12 mouse cellular contexts compared by ENCODE assay signal in the genomic region with DNA sequence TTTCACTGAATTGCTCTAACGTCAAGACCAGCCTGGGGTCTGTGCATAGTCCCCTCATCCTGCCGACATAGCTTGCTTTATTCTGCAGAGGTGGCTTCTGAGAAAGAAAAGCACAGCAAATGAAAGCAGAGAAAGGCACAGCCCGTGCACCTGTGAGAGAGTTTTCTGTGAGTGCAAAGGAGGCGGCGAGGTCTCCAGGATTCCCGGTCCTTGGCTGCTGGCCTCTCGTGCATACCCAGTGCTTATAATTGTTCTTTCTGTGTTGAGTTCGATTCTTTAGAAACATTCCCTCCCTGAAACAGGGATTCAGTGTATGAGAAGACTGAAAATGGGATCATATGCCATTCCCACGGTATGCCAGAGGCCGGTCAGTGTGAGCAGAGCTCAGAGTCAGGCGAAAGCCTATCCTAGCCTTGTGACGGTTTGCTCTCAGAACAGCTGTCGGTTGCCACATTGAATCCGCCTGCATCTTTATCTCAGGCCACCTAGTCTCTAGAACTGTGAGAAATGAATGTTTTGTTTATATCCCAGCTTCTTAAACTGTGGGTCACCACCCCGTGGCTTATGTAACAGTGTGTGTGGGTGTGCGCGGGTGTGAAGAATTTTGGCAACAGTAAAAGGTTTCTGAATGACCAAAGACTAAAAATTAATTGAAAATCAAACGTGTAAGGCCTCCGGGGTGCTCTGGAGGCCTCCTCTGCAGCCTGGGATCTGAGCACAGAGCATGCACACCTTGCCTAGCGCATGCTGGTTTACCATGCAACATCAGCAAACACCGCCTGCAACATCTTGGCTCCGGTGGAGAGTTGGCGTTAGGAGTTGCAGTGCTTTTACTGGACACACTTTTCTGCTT. TPM values are rescaled to one million over a fixed set of nuclear protein-coding genes. Genes with fewer than 3 reads are reported as not detected.
DNase-seq lines count a peak whose midpoint lies in the region; ATAC-seq and TF ChIP-seq lines count a peak whose summit lies in the region.
"Had no signal": no experiment of that assay in that cellular context is flagged by ENCODE, and none has a peak within 500 bp of the region (broad histone marks: within the 10 kb centered on the region; RNA-seq: fewer than 3 reads in every experiment).

No protein-coding gene starts in this region.

- no peak for TF ChIP-seq EP300 in lung, postnatal 0 days (IDR thresholded peaks at IDR 0.05)

- H3K4me3 ChIP-seq in lung, postnatal 0 days (ENCODE audit: low read depth, low read length): no peak overlapping the region
- H3K4me3 ChIP-seq: limb, embryonic 15.5 days had no signal

- no peak overlapping the region for H3K9ac ChIP-seq in lung, postnatal 0 days (replicated peaks; ENCODE audit: low read depth)
- H3K9ac ChIP-seq: limb, embryonic 15.5 days had no signal

- TF ChIP-seq CTCF in lung, postnatal 0 days (IDR thresholded peaks at IDR 0.05): no peak

- H3K4me2 ChIP-seq in lung, postnatal 0 days (replicated peaks; ENCODE audit: low read depth, low read length): no peak overlapping the region
- H3K4me2 ChIP-seq: limb, embryonic 15.5 days had no signal

- H3K27me3 ChIP-seq in lung, postnatal 0 days (replicated peaks; ENCODE audit: insufficient read depth, low read length): no peaks in the 10 kb centered on the region
- H3K27me3 ChIP-seq: limb, embryonic 15.5 days had no signal

- no peaks in the 10 kb centered on the region for H3K36me3 ChIP-seq in lung, postnatal 0 days (ENCODE audit: insufficient read depth, low read length)
- H3K36me3 ChIP-seq: limb, embryonic 15.5 days had no signal

- 58% methylated on average over 23 of the region's 23 CpGs for WGBS in lung, postnatal 0 days

- ATAC-seq in lung, postnatal 0 days: peak; percentile 44
- ATAC-seq: activated CD4-positive, CD25-positive, alpha-beta regulatory T cell, adult 4 months; forebrain, embryonic 16.5 days had no signal

- peaks cover 6% of the 10 kb centered on the region; the same call in 1 of the 2 replicates for H3K4me1 ChIP-seq in lung, postnatal 0 days (ENCODE audit: insufficient read depth, low read depth, low read length)

- peak; percentile 38 for DNase-seq in kidney, adult 18-20 months
- DNase-seq in kidney, postnatal 14 days: no peak
- DNase-seq in adipocyte (ENCODE audit: low spot score): peak; percentile 48
- DNase-seq in kidney, adult 8-10 months: peak; percentile 42 to 51
- DNase-seq in lung, postnatal 0 days (ENCODE audit: low spot score): no peak
- DNase-seq in left cerebral cortex, postnatal 14 days (ENCODE audit: low spot score in 2 of 2): no peak
- no peak for DNase-seq in urinary bladder, postnatal 25 days (ENCODE audit: low spot score)
- no peak for DNase-seq in thymus, adult 18-20 months
- DNase-seq: thymus, postnatal 25 days had no signal

- H3K9me3 ChIP-seq in lung, postnatal 0 days (ENCODE audit: low read length): no peaks in the 10 kb centered on the region
- H3K9me3 ChIP-seq: limb, embryonic 15.5 days had no signal

- no peak overlapping the region for H3K27ac ChIP-seq in lung, postnatal 0 days (ENCODE audit: low read length)
- H3K27ac ChIP-seq: limb, embryonic 15.5 days had no signal

- intact Hi-C loops in left cerebral cortex, postnatal 14 days (cut with DNase I): no loop called here

RNA-seq across cellular contexts. Expression of gene Bmp2k, which starts 6.9 kb away (rescaled TPM):
- 16.5 and 17.3 TPM in 2 replicates for polyA plus RNA-seq in lung, postnatal 0 days (2015; fragmentation: Nextera tagmentation; extraction: Ambion mirVana)
- total RNA-seq in left cerebral cortex, postnatal 14 days (2021): 10 to 100 TPM; 12.8 to 13.5 TPM

Comparison
In these comparisons a context has a peak if more than half of its experiments do, and no peak if none do; other contexts are left out.
1. DNase-seq: peak in kidney, adult 18-20 months (single experiment), adipocyte (single experiment) and kidney, adult 8-10 months (2 of 2); none in kidney, postnatal 14 days (single experiment), lung, postnatal 0 days (single experiment), left cerebral cortex, postnatal 14 days (0 of 2), urinary bladder, postnatal 25 days (single experiment) and thymus, adult 18-20 months (0 of 2).